Mouse (Mus musculus) left cerebral cortex, postnatal 10 days (tissue): ENCODE results near the gene Edem3. TPM values are rescaled to one million over a fixed set of nuclear protein-coding genes. Genes with fewer than 3 reads are reported as not detected.
A peak's percentile ranks its signal among the peaks of the same experiment; 100 is the strongest.

Experiments used
- DNase-seq, 2 experiments: peaks; one replicate each; pipeline ENCODE4 v3.0.0; 2021 to 2022; ENCODE audit warnings: low spot score in 2 of 2, mixed read lengths in 1 of 2; ENCODE audit errors: extremely low spot score in 1 of 2
- intact Hi-C: fragments of 180-260 bp; cut with DNase I; formaldehyde crosslinking; loops from one replicate; pipeline ENCODE4 v1.15.1; 2025
- total RNA-seq, 2 experiments: library from RNA; stranded (reverse); gene quantifications; 2 replicates each; pipeline ENCODE4 v1.2.3; 2021

The Edem3 gene
- total RNA-seq: 10 to 100 TPM; 41.7 to 43.1 TPM

DNA sequence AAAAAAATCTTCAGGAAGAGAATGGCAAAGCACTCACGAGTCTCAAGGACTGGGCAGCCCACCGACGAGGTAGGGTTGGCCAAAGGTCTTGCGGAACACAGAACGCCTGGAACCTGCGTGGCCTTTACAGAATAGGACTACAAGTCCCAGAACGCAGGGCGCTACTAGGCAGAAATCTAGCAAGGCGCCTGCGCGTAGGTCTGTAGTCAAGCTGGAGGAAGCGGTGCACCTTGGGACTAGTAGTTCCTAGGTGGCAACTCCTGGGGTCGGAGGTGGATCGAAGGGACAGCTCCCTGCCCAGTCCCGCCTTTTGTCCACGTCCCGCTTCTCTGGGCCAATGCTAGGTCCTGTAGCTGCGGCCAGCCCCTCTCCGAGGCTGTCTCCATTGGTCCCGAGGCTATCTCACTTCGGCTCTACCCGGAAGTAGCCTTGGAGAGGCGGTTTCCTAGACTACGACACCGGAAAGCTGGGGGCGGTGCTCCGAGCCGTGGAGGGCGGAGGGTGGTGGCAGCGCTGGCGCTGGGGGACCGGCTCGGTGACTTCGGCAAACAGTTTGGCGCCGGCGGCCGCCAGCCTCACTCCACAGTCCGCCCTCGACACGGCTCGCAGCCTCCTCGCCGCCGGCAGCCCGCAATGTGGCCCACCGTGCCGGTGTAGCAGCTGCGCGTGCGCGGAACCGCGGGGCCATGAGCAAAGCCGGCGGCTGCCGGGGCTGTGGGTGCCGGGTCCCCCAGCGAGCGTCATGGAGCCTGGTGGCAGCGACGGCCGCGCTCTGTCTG is at the start of gene Edem3:
Gene Edem3, plus strand, starts transcription at position 491 of the 779 bp plus-strand sequence.
- intact Hi-C loops: no loop called here
- DNase-seq: peak; percentile 99

DNA sequence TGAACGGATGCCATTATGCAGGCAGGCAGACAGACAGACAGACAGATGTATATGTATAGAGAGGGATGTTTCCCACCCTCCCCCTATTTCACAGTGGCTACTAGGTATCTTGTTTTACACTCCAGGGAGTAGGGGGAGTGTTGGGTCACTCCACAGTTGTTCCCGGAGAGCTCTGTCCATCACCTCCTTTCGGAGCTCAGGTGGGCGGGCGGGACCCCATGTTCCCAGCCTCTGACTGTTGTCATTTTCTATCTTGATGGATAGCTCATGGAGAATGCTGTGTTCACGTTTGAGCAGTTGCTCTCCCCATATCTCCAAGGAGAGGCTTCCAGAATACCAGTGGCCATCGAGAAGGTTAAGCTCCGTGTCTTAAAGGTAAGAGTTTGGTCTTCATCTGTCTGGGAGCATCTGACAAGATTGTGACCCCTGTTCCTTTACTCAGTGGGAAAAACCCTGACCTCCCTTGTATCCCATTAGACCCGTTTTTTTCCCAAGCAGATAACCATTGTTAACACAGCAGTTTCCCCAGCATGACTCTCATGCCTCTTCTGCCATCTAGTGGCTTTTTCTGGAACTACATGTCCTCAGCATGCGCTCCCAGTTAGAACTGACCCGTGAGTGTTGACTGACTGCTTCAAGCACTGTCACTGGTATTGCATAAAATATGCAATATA is 49.3 kb upstream of the Edem3 start:
- peak; percentile 70 to 85 for DNase-seq
- intact Hi-C loops: loop anchor here (2.0 kb wide), 2 partner anchors 141 to 217 kb away; no protein-coding TSS in a partner anchor

DNA sequence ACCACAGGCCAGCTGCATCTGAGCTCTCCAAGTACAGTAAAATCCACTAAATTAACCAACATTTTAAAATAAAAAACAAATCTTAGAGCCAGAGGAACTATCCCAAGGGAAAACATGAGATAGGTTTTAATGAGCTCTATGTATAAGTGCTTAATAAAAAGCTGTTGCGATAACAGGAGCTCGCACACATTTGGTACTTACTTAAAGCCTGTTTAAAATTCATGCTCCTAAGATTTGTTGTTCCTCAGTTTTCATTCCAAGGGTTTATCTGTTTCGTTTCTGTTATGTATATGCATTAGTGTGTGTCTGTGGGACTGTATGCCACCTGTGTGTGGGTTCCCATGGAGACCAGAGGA is 48.8 kb upstream of the Edem3 start:
- DNase-seq: no peak
- intact Hi-C loops: loop anchor here (2.0 kb wide), 2 partner anchors 142 to 218 kb away; no protein-coding TSS in a partner anchor

DNA sequence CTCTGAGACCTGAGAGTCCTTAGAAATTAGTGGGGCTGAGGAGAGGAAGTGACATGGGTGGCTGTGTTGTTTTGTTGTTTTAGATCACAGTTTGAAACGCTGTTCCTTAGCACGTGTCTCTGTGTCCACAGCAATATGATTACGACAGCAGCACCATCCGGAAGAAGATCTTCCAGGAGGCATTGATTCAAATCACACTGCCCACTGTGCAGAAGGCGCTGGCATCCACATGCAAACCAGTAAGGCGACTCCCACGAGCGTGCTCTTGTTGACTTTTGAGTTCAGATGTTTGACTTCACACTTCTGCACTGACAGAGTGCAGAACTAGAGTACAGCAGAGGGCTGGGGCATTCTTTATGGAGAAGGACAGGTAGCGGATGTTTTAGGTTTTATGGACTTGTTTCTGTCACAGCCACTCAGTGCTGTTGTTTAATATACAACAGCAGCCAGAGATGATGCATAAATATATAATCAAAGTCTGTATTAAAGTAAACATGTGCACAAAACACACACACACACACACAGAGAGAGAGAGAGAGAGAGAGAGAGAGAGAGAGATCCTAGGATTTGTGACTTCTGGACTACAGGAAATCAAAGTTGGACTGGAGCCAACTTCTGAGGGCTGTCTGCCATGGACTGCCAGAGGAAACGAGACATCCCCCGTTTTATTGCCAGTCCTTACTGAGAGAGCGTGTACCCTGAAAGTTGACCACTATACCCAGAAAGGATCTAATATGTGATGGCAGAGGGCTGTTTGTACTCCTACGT is 46.0 kb upstream of the Edem3 start:
- intact Hi-C loops: no loop called here

DNA sequence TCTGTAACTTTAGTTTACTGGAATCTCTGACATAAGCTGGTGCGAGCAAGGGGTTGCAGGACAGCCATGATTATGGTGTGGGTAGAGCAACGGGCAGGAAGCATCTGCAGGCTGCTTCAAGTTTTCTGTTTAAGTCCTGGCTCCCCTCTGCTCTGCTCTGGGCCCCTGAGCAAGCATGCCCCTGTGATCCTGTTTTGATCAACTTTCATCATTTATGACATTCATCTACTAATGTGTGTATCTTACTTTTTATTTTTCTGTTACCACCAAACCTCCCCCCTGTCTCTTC is 45.5 kb upstream of the Edem3 start:
- intact Hi-C loops: no loop called here
- DNase-seq: no peak

More for the DNA sequence above, 46.0 kb upstream of the Edem3 start:
- DNase-seq: peak in 1 of 2 experiments; percentile 39

DNA sequence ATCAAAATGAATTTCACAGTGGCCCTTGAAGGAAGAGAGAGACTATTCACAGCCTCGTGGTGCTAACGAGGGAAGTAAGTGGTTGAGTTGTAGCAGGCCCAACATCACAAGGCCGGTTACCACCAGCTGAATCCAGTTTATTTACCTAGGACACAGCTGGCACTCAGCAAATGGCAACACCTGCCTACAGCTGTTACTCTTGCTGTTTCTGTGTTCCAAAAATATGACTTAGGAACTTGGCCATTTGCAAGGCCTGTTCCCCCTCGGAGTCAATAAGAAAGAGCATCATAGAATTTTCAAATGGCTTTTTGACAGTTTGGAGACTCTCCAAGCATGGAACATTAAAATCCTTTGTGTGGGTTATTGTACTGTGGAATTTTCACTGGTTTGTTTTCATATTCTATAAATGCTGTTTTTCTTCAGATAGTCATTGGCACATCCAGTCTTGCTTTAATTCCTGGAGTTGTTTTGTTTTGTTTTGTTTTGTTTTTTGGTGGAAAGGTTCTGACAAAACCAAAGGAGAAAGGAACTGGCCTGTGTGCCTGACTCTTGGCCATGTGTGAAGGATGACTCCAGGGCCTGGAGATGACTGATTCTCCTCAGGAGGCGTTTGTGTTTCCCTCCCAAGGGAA is 44.6 kb upstream of the Edem3 start:
- DNase-seq: no peak

DNA sequence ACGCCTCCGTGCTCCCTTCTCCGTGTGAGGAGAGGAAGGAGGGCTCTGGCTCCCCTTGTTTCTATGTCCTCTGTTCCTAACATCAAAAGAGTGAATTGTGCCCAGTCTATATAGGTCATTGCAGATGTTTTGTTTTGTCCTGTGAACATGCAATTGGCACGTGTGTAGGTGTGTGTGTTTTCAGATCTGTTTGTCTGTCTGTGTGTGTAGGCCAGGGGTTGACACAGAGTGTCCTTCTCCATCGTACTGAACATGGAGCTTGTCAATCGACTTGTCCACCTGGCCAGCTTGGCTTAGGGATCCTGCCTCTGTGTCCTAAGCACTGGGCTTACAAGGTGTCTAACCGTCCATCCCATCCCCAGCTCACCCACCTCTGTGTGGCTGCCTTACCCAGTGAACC is 44.1 kb upstream of the Edem3 start:
- no peak for DNase-seq
- intact Hi-C loops: no loop called here

More for the DNA sequence above, 44.6 kb upstream of the Edem3 start:
- intact Hi-C loops: no loop called here

DNA sequence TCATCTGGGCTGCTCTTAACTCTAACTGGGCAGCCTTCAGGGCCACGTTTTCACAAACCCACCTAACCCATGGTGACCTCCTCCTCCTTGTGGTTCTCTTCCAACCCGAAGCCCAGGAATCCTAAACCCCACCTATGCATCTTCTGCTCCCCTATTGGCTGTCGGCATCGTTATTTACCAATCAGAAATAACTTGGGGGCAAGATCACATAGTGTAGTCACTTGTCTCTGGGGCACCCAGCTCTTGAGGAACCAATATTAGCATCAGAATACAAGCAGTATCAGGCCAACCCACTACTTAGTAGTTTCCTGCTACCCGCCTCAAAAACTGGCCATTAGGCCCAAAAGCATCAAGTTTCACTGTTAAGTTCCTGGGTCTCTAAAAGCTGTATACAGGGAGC is 42.5 kb upstream of the Edem3 start:
- no peak for DNase-seq
- intact Hi-C loops: no loop called here

DNA sequence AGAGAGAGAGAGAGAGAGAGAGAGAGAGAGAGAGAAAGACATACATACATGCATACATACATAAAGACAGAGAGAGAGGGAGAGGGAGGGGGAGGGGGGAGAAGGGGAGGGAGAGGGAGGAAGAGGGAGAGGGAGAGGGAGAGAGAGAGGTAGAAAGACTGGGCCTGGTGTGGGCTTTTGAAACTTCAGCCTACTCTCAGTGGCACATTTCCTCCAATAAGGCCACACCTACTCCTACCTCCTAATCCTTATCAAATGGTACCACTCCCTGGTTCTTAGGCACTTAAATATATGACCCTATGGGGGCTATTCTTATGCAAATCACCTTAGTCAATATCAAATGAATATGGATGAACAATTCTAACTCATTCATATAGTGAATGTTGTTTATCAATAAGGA is 41.5 kb upstream of the Edem3 start:
- DNase-seq: no peak
- intact Hi-C loops: no loop called here

DNA sequence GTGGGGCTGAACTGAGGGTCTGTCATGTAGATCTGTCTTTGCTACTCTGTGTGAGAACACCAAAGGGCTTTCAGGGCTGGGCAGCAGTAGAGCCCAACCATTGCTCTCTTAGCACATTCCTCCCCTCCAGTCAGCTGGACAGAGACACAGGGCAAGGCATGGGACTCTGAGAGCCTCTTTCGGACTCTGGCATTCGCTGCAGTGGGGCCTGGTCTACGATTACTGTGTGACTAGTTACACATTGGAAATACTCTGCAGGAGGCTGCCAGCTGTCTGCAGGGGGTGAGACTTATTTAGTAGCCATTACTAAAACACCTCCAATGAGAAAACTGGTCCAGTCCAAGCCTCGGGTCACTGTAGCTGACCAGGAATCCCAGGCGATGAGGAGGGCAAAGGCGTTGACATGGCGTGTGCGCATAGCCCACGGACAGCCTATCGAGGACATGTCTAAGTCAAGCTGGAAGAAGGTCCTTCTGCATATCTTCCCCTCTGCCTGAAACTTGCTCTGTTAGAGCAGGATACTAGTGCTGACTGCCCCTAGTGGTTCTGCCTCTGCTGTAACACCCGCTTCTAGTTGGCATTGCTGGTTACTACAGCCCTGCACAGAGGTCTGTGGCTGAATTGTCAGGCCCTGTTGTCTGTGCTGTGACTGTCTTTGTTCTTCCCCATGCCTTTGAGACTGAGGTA is 39.0 kb upstream of the Edem3 start:
- no peak for DNase-seq
- intact Hi-C loops: no loop called here

DNA sequence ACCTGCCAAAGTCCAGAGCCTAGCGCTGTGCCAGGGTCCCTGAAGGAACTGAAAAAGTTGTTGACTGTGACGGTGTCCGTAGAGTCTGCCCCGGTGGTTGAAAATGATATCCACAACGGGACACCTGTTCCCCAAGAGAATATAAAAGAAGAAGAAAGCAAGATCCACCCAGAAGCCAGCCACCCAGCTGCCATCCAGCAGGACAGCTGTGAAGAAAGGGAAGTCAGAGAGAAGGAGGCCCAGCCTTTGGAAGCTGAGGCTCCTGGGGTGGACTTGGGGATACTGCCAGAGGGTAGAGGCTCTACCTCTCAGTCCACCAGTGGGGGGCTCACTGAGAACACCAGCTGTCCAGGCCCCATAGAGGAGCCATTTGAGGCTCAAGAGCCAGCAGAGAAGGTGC is 37.5 kb upstream of the Edem3 start:
- intact Hi-C loops: no loop called here
- no peak for DNase-seq

DNA sequence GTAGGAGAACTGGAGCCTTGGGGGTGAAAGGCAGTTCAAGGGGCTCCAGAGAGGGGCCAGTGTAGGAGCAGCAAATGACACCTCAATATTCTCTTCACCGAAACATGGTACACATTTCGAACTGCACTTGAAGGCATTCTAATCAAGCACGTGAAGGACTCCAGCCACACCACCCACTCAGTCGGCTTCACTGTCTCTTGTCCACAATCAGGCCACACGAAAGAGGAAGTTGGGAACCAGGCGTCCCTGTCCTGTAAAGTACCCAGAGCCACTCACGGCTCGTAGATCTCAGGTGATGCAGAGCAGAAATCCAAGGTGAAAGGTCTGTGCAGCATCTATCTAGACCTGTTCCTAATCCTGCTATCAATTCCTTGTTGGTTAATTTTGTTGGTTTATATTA is 36.6 kb upstream of the Edem3 start:
- intact Hi-C loops: no loop called here
- no peak for DNase-seq

DNA sequence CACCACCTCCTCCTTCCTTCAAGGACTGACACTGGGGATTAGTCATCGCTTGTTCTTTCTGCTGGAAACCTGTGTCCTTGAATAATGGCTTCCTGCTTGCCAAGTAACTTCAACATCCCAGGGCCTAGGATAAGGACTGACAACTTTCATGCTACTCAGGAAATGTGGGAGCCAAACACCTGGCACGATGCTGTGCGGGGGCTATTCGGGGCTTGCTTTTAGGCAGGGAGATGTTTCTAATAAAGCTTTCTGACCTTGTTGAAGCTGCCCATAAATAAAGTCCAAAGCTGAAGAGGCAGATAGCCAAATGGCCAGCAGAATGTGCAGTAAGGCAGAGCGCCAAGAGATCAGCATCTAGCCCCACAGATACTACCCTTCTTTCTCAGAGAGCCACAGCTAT is 35.3 kb upstream of the Edem3 start:
- intact Hi-C loops: no loop called here
- no peak for DNase-seq

DNA sequence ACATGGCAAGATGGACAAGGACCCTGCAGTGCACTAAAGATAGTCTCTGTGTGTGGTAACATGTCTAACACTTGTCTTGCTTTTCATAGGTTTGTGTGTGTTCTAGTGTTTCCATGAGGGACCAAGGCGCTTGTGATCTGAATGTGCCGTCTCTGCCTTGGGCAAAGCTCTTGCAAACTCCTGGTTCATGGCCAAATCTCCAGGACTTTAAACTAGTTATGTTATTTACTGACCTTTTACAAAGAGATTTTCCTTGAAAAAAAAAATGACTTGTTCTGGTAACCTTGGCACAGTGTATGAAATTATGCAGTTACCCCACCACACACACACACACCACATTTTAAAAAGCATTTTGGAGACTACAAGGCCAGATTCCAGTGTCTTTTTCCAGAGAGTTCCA is 34.6 kb upstream of the Edem3 start:
- intact Hi-C loops: no loop called here
- DNase-seq: no peak

DNA sequence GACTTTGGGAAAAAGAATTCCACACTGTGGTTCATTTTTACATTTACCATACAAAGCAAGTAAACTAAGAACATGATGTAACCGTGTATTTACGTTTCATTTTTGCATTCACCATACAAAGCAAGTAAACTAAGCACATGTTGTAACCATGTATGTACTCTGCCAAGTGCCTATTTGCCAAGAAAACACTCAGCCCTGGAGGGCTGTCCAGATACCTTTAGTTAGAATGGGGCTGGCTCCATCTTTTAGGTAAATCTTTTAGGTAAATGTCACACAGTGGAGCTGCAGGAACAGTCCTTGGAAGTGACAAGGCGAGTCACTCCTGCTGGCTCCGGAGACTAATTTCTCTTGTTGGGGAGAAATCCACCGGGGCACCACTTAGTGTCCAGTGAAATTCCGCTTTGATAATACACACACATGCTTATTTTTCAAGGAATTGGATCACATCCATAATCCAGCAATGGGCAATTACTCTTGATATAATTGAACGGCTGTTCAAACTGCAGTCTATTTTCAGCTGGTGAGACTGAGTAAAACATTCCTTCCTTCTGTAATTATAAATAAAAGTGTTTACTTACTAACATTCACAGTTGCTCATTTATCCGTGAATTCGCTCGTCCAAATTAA is 33.7 kb upstream of the Edem3 start:
- intact Hi-C loops: no loop called here
- DNase-seq: no peak

DNA sequence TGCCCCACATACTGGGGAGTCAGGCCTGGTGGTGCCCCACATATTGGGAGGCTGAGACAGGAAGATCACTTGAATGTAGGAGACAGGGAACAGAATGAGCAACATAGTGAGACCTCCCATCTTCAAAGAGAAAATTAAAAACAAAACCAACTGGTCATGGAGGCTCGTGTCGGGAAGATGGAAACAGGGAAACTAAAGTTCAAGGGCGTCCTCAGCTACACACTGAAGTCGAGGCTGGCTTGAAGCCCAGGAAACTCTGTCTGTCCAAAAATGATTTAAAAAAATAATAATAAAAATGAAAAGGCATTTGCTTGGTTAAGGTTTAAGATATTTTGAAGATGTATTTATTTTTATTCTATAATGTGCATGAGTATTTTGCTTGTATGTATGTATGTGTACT is 31.4 kb upstream of the Edem3 start:
- intact Hi-C loops: no loop called here
- no peak for DNase-seq

DNA sequence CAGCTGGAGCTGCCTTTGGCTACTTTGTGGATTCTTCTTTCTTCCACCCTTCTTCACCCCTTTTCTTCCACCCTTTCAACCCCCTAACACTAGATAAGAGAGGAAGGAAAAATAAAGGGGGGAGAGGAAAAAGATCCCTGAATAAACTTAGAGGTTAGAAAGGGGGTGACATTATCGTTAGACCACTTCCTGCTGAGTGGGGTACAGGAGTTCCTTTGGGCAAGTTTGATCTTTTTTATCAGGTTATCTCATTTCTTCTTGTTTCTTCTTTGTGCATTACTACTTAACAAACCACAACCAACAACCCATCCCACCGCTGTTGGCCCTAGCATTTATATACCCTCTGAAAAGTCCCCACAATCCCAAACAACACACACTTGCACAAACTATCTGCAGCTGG is 29.6 kb upstream of the Edem3 start:
- intact Hi-C loops: no loop called here
- DNase-seq: no peak

DNA sequence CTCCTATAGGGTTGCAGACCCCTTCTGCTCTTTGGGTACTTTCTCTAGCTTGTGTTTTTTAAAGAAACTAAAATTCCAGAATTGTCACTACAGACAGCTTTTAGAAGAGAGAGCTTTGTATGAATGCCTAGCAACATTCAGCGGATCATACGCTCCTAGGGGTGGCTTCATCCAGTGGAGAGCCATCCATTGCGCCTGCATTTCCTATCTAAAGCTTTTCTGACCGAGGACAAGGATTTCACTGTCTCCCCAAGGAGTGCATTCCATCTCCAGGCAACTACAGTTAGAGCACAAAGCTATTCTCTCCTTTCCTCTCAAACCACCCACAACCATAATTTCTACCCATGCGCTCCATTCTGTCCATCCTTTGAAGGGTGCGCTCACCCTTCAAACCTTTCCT is 28.8 kb upstream of the Edem3 start:
- DNase-seq: no peak
- intact Hi-C loops: no loop called here

DNA sequence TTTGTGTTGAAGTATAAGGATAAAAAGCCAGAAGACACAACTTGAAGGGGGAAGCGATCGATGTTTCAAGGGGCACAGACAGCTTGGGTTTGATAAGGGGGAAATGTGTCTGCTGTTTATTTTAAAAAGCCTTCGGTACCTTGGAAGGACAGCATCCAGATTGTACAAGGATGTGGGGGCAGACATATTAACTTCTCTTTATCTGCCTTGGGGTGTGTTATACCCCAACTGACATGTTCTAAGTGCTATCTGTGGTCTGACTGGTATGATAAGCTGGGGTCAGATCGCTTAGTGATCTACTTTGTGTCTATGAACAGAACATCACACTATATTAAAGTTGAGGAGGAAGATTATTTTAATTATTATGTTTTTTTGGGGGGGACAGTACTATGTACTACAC is 27.0 kb upstream of the Edem3 start:
- intact Hi-C loops: no loop called here
- DNase-seq: no peak
